Comparison of ENCODE assay signal across 13 mouse cellular contexts in the genomic region with DNA sequence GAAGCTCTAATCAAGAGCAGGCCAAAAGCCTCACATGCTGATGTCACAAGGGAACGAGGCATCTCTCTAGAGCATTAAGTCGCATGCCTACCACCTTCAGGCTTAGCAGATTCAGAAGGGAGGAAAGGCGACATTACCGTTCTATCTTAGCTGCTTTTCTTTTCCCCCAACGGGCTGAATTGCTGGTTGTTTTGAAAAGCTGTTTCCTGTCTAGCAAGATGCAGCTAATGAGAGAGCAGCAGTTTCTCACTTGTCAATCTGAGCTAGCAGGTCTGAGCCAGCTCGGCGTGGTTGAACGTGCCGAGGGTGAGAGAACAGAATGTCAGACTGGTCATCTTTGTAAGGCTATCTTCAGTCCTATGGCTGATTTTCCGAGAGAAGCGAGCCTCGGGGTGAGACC.
DNase-seq lines count a peak whose midpoint lies in the region; ATAC-seq and TF ChIP-seq lines count a peak whose summit lies in the region.
"Had no signal": no experiment of that assay in that cellular context is flagged by ENCODE, and none has a peak within 500 bp of the region (broad histone marks: within the 10 kb centered on the region; RNA-seq: fewer than 3 reads in every experiment).

No protein-coding gene starts in this region.

- no peak overlapping the region for H3K27ac ChIP-seq in heart, embryonic 13.5 days (replicated peaks)
- no peak overlapping the region for H3K27ac ChIP-seq in lung, embryonic 14.5 days (ENCODE audit: low read depth)
- H3K27ac ChIP-seq in hindbrain, embryonic 16.5 days (ENCODE audit: low read depth, low read length), result no peak overlapping the region
- H3K27ac ChIP-seq: intestine, embryonic 15.5 days; liver, embryonic 13.5 days had no signal

- no peak for ATAC-seq in heart, embryonic 13.5 days (ENCODE audit: extremely low read depth, insufficient number of reproducible peaks, low FRiP score, low TSS enrichment)
- no peak for ATAC-seq in lung, embryonic 14.5 days (ENCODE audit: insufficient read depth)
- ATAC-seq in hindbrain, embryonic 16.5 days, result 0 out of 2 replicates have a peak, but pooled peaks have one; percentile 37
- no peak for ATAC-seq in megakaryocyte, adult 5-6 weeks (ENCODE audit: poor library complexity, severe bottlenecking)
- ATAC-seq: intestine, embryonic 15.5 days had no signal

- peaks cover 6% of the 10 kb centered on the region; the same call in 1 of the 2 replicates for H3K4me1 ChIP-seq in heart, embryonic 13.5 days
- no peaks in the 10 kb centered on the region for H3K4me1 ChIP-seq in lung, embryonic 14.5 days (ENCODE audit: insufficient read depth)
- H3K4me1 ChIP-seq in hindbrain, embryonic 16.5 days (ENCODE audit: control insufficient read depth, insufficient read depth, low read depth, low read length), result no peaks in the 10 kb centered on the region
- H3K4me1 ChIP-seq: intestine, embryonic 15.5 days; liver, embryonic 13.5 days had no signal

- TF ChIP-seq CTCF in lung, embryonic 14.5 days (IDR thresholded peaks at IDR 0.05; ENCODE audit: low read depth), result no peak

- 24% methylated on average over 12 of the region's 12 CpGs for WGBS in heart, embryonic 13.5 days
- WGBS in lung, embryonic 14.5 days, result 33% methylated on average over 12 of the region's 12 CpGs
- 59% methylated on average over 12 of the region's 12 CpGs for WGBS in hindbrain, embryonic 16.5 days

- no peaks in the 10 kb centered on the region for H3K36me3 ChIP-seq in heart, embryonic 13.5 days
- no peaks in the 10 kb centered on the region for H3K36me3 ChIP-seq in lung, embryonic 14.5 days (ENCODE audit: insufficient read depth)
- H3K36me3 ChIP-seq in hindbrain, embryonic 16.5 days (ENCODE audit: control insufficient read depth, insufficient read depth, low read length), result no peaks in the 10 kb centered on the region
- H3K36me3 ChIP-seq: intestine, embryonic 15.5 days; liver, embryonic 13.5 days had no signal

- H3K9me3 ChIP-seq in heart, embryonic 13.5 days, result no peaks in the 10 kb centered on the region
- H3K9me3 ChIP-seq in lung, embryonic 14.5 days (ENCODE audit: low read depth, low read length), result no peaks in the 10 kb centered on the region
- no peaks in the 10 kb centered on the region for H3K9me3 ChIP-seq in hindbrain, embryonic 16.5 days (ENCODE audit: control insufficient read depth, low read length)
- H3K9me3 ChIP-seq: intestine, embryonic 15.5 days; liver, embryonic 13.5 days had no signal

- no peak for DNase-seq in heart, postnatal 14 days
- peak; percentile 24 for DNase-seq in lung, embryonic 14.5 days
- no peak for DNase-seq in lung, postnatal 25 days (ENCODE audit: low spot score)
- peak; percentile 12 for DNase-seq in embryo, embryonic 9.5 days (ENCODE audit: extremely low spot score)
- DNase-seq in ovary, adult 18-20 months (ENCODE audit: low spot score), result no peak
- DNase-seq: cerebellum, postnatal 10 days; kidney, postnatal 10 days; liver, embryonic 13.5 days; thymus, postnatal 36 days had no signal

- intact Hi-C loops in heart, postnatal 14 days (cut with DNase I), result no loop called here

- H3K27me3 ChIP-seq in heart, embryonic 13.5 days (replicated peaks), result no peaks in the 10 kb centered on the region
- no peaks in the 10 kb centered on the region for H3K27me3 ChIP-seq in lung, embryonic 14.5 days (ENCODE audit: insufficient read depth, low read length)
- H3K27me3 ChIP-seq in hindbrain, embryonic 16.5 days (replicated peaks; ENCODE audit: control insufficient read depth, insufficient read depth, low read length), result no peaks in the 10 kb centered on the region
- H3K27me3 ChIP-seq: intestine, embryonic 15.5 days; liver, embryonic 13.5 days had no signal

- H3K4me3 ChIP-seq in heart, embryonic 13.5 days, result no peak overlapping the region
- no peak overlapping the region for H3K4me3 ChIP-seq in lung, embryonic 14.5 days (ENCODE audit: low read depth, low read length)
- no peak overlapping the region for H3K4me3 ChIP-seq in hindbrain, embryonic 16.5 days (ENCODE audit: low read length)
- H3K4me3 ChIP-seq: intestine, embryonic 15.5 days; liver, embryonic 13.5 days had no signal

- peak overlapping the region; percentile 30 for H3K4me2 ChIP-seq in heart, embryonic 13.5 days
- no peak overlapping the region for H3K4me2 ChIP-seq in lung, embryonic 14.5 days
- no peak overlapping the region for H3K4me2 ChIP-seq in hindbrain, embryonic 16.5 days (ENCODE audit: low read length)
- H3K4me2 ChIP-seq: intestine, embryonic 15.5 days; liver, embryonic 13.5 days had no signal

- H3K9ac ChIP-seq in heart, embryonic 13.5 days, result no peak overlapping the region
- H3K9ac ChIP-seq in lung, embryonic 14.5 days, result no peak overlapping the region
- H3K9ac ChIP-seq in hindbrain, embryonic 16.5 days (ENCODE audit: low read depth, low read length), result no peak overlapping the region
- H3K9ac ChIP-seq: intestine, embryonic 15.5 days; liver, embryonic 13.5 days had no signal

Comparison
In these comparisons a context has a peak if more than half of its experiments do, and no peak if none do; other contexts are left out.
1. DNase-seq: peak in lung, embryonic 14.5 days (single experiment) and embryo, embryonic 9.5 days (single experiment); none in heart, postnatal 14 days (0 of 2), lung, postnatal 25 days (single experiment) and ovary, adult 18-20 months (single experiment).